Mouse (Mus musculus) lung, adult 10 weeks (tissue): ENCODE data around the gene Elfn1. TPM values are rescaled to one million over a fixed set of nuclear protein-coding genes. Genes with fewer than 3 reads are reported as not detected.

ENCODE experiments used
- polyA plus RNA-seq: library from polyadenylated mRNA; stranded (reverse); fragments of 350-450 nt; fragmentation: Illumina TruSeq; extraction: RNeasy Lipid Tissue Mini Kit (QIAGEN cat#74804); gene quantifications from one replicate; pipeline ENCODE4 v1.2.3, GENCODE M21; 2014; ENCODE audit warnings: low read depth, low replicate concordance; ENCODE audit not compliant: insufficient read depth

Elfn1 gene
- 2.4 TPM for polyA plus RNA-seq

DNA sequence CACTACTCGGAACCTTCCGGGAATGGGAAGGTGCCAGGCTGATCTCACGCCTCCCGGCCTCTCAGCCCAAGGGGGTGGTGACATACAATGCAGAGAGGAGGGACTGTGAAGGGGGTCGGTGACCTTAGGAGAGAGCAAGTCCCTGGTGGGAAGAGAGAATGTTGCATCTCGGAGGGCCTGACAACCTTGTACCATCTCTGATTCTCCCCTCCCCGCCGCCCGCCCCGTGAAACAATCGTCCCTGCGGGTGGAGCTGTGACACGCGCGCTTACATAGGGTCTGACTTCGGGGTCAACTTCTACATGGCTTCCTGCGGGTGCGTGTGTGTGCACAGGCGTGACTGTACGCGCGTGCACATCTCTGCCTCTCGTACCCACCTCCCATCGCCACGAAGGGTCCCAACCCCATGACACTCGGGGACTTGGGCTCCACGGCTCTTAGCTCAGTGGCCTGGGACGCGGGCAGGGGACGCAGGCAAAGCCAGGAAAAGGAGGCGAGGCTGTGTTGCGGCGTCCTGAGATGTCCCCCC, at the start of gene Elfn1:
Gene Elfn1 (plus strand): TSS at position 230 of the 529 bp plus-strand sequence.

Other genes with a start within 250 kb of the Elfn1 start
- gene Micall2, start 171.6 kb upstream of the Elfn1 start, polyA plus RNA-seq: 1.8 TPM
- gene Ints1, start 132.3 kb upstream of the Elfn1 start, polyA plus RNA-seq: 14.8 TPM
- 36.4 TPM for gene Mafk, start 116.4 kb upstream of the Elfn1 start, polyA plus RNA-seq
- gene Tmem184a, start 88.0 kb upstream of the Elfn1 start, polyA plus RNA-seq: 11.5 TPM
- gene Gm26938, start 81.5 kb upstream of the Elfn1 start, polyA plus RNA-seq: not detected
- 36.2 TPM for gene Psmg3, start 81.1 kb upstream of the Elfn1 start, polyA plus RNA-seq